Mouse (Mus musculus): ENCODE measurements around the gene Nkd1. TPM values are rescaled to one million over a fixed set of nuclear protein-coding genes. Genes with fewer than 3 reads are reported as not detected.
A peak's percentile ranks its signal among the peaks of the same experiment; 100 is the strongest.

Gene Nkd1
- polyA plus RNA-seq, 1 experiment from 2014 or later: 26.5 TPM

- H3K9me3 ChIP-seq (replicated peaks): no peaks in the 10 kb centered on the region
- H3K9ac ChIP-seq: no peak overlapping the region
- peaks cover 41% of the 10 kb centered on the region for H3K4me1 ChIP-seq (replicated peaks)
- no peaks in the 10 kb centered on the region for H3K27me3 ChIP-seq (replicated peaks)
- H3K4me3 ChIP-seq: no peak overlapping the region
- 68% methylated on average over 7 of the region's 7 CpGs for WGBS
- H3K27ac ChIP-seq (ENCODE audit: poor library complexity, severe bottlenecking): no peak overlapping the region
- no peak for ATAC-seq (ENCODE audit: insufficient number of reproducible peaks, low FRiP score)
- no peaks in the 10 kb centered on the region for H3K36me3 ChIP-seq
- no peak overlapping the region for H3K4me2 ChIP-seq
Measured at GRCm38 (mm10) chr8:88538976-88539371, 17.8 kb downstream of the Nkd1 start.

GRCm38 (mm10) chr8:88539963-88540362, 18.8 kb downstream of the Nkd1 start:
- no peak for ATAC-seq (ENCODE audit: insufficient number of reproducible peaks, low FRiP score)
- Histone ChIP-seq H3K27ac (ENCODE audit: poor library complexity, severe bottlenecking) (no peak overlapping the region), H3K27me3 (replicated peaks) (no peaks in the 10 kb centered on the region), H3K9me3 (replicated peaks) (no peaks in the 10 kb centered on the region), H3K36me3 (no peaks in the 10 kb centered on the region), H3K4me2 (no peak overlapping the region), H3K4me3 (no peak overlapping the region), H3K9ac (no peak overlapping the region), H3K4me1 (replicated peaks) (peaks cover 46% of the 10 kb centered on the region)
- 70% methylated on average over 4 of the region's 4 CpGs for WGBS

- Histone ChIP-seq H3K4me1 (replicated peaks) (peaks cover 48% of the 10 kb centered on the region), H3K36me3 (no peaks in the 10 kb centered on the region), H3K27ac (ENCODE audit: poor library complexity, severe bottlenecking) (no peak overlapping the region), H3K4me2 (no peak overlapping the region), H3K9me3 (replicated peaks) (no peaks in the 10 kb centered on the region), H3K9ac (no peak overlapping the region), H3K4me3 (no peak overlapping the region), H3K27me3 (replicated peaks) (no peaks in the 10 kb centered on the region)
- 69% methylated on average over 9 of the region's 9 CpGs for WGBS
- ATAC-seq (ENCODE audit: insufficient number of reproducible peaks, low FRiP score): no peak
Measured at GRCm38 (mm10) chr8:88542596-88543213, 21.6 kb downstream of the Nkd1 start.

GRCm38 (mm10) chr8:88544677-88545076, 23.5 kb downstream of the Nkd1 start:
- no peak for ATAC-seq (ENCODE audit: insufficient number of reproducible peaks, low FRiP score)
- Histone ChIP-seq H3K27me3 (replicated peaks) (no peaks in the 10 kb centered on the region), H3K36me3 (peaks cover 13% of the 10 kb centered on the region), H3K4me3 (no peak overlapping the region), H3K4me2 (no peak overlapping the region), H3K9me3 (replicated peaks) (peaks cover 10% of the 10 kb centered on the region; the same call in 1 of the 2 replicates), H3K9ac (no peak overlapping the region), H3K4me1 (replicated peaks) (peaks cover 34% of the 10 kb centered on the region), H3K27ac (ENCODE audit: poor library complexity, severe bottlenecking) (no peak overlapping the region)
- WGBS: 79% methylated on average over 4 of the region's 4 CpGs

DNA sequence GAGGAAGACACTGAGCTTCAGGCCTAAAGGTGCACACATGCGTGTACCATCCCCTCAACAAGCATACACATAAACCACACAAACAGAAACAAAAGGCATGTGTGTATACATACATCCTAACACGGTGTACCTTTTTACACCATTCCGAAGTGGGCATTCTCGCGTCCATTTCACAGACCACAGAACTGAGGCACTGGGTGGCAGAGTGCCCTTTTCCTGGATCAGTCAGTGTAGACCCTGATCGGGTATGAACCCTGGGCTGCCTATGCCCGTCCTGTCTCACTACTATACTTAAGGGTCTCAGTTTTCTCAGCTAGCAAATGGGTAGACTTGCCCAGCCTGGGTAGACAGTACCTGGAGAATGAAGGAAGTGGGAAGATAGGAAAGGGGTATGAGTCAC, 24.3 kb downstream of the Nkd1 start:
- no peak overlapping the region for H3K9ac ChIP-seq
- no peak for ATAC-seq (ENCODE audit: insufficient number of reproducible peaks, low FRiP score)
- H3K4me3 ChIP-seq: no peak overlapping the region
- peaks cover 30% of the 10 kb centered on the region for H3K4me1 ChIP-seq (replicated peaks)
- WGBS: 86% methylated on average over 7 of the region's 7 CpGs
- H3K27me3 ChIP-seq (replicated peaks): no peaks in the 10 kb centered on the region
- no peak overlapping the region for H3K4me2 ChIP-seq
- H3K9me3 ChIP-seq (replicated peaks): peaks cover 10% of the 10 kb centered on the region; the same call in 1 of the 2 replicates
- peaks cover 13% of the 10 kb centered on the region for H3K36me3 ChIP-seq
- no peak overlapping the region for H3K27ac ChIP-seq (ENCODE audit: poor library complexity, severe bottlenecking)

DNA sequence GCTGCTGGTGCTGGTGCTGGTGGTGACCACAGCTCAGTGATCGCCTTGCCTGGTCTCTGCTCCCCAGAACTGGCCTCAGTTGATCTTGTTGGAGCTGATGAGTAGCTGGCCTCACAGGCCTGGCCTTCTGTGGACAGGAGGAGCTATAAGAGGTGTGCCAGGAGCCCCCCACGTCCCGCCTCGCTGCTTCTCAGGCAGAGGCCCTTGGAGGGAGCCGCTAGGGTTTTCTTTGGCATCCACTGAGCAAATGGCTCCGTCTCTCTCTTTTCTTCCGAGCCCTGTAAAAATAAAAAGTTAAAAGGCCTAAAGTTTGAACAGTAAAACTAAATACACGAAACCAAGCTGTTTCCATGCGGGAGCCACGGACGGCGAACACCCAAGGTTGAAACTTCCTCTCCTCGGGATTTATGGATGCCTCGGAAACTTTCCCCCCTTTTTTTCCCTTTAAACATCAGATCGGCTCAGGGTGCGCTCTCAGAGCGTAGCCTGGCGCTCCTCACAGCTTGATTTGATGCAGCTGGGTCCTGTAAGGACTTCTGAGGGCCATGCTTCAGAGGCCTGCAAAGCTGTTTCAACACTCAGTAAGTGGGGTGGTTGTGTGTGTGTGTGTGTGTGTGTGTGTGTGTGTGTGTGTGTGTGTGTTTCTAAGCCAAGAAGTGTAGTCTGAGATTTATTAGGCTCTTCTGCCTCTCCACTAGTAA, 25.0 kb downstream of the Nkd1 start:
- H3K36me3 ChIP-seq: peaks cover 13% of the 10 kb centered on the region
- H3K4me1 ChIP-seq (replicated peaks): peaks cover 30% of the 10 kb centered on the region
- WGBS: 68% methylated on average over 18 of the region's 18 CpGs
- no peak overlapping the region for H3K9ac ChIP-seq
- no peak overlapping the region for H3K4me2 ChIP-seq
- H3K27ac ChIP-seq (ENCODE audit: poor library complexity, severe bottlenecking): 0 out of 2 replicates have a peak overlapping the region, but pooled peaks have one; percentile 19
- ATAC-seq (ENCODE audit: insufficient number of reproducible peaks, low FRiP score): no peak
- H3K27me3 ChIP-seq (replicated peaks): no peaks in the 10 kb centered on the region
- H3K4me3 ChIP-seq: no peak overlapping the region
- H3K9me3 ChIP-seq (replicated peaks): peaks cover 10% of the 10 kb centered on the region; the same call in 1 of the 2 replicates

DNA sequence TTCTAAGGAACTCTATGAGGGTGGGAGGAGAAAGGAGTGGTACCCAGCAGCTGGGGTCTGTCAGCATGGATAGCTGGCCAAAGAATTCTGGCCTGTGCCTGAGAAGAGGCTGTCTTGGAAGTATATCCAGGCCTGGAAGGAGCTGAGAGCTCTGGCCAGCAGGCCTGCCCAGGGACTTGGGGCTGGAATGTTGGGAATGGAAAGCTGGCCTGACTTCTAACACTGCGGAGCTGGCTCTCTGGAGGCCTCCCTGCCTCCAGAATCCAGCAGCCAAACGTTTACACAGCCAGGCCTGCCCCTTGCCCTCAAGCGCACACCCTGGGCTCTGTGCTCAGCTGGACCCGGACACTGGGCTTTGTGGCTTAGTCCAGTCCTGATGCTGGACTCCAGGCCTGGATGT, 34.5 kb downstream of the Nkd1 start:
- Histone ChIP-seq H3K4me3 (no peak overlapping the region), H3K27me3 (replicated peaks) (no peaks in the 10 kb centered on the region), H3K27ac (ENCODE audit: poor library complexity, severe bottlenecking) (peak overlapping the region; percentile 45; the same call in 1 of the 2 replicates), H3K4me2 (no peak overlapping the region), H3K9me3 (replicated peaks) (no peaks in the 10 kb centered on the region), H3K36me3 (no peaks in the 10 kb centered on the region), H3K9ac (no peak overlapping the region), H3K4me1 (replicated peaks) (peaks cover 13% of the 10 kb centered on the region; the same call in 1 of the 2 replicates)
- WGBS: 35% methylated on average over 4 of the region's 4 CpGs
- peak; percentile 49; the same call in 1 of the 2 replicates for ATAC-seq (ENCODE audit: insufficient number of reproducible peaks, low FRiP score)

GRCm38 (mm10) chr8:88559985-88560473, 38.9 kb downstream of the Nkd1 start:
- ATAC-seq (ENCODE audit: insufficient number of reproducible peaks, low FRiP score): no peak
- no peaks in the 10 kb centered on the region for H3K27me3 ChIP-seq (replicated peaks)
- H3K4me3 ChIP-seq: no peak overlapping the region
- H3K9me3 ChIP-seq (replicated peaks): no peaks in the 10 kb centered on the region
- peaks cover 42% of the 10 kb centered on the region for H3K4me1 ChIP-seq (replicated peaks)
- no peak overlapping the region for H3K4me2 ChIP-seq
- no peaks in the 10 kb centered on the region for H3K36me3 ChIP-seq
- H3K9ac ChIP-seq: no peak overlapping the region
- WGBS: 72% methylated on average over 6 of the region's 6 CpGs
- H3K27ac ChIP-seq (ENCODE audit: poor library complexity, severe bottlenecking): no peak overlapping the region

DNA sequence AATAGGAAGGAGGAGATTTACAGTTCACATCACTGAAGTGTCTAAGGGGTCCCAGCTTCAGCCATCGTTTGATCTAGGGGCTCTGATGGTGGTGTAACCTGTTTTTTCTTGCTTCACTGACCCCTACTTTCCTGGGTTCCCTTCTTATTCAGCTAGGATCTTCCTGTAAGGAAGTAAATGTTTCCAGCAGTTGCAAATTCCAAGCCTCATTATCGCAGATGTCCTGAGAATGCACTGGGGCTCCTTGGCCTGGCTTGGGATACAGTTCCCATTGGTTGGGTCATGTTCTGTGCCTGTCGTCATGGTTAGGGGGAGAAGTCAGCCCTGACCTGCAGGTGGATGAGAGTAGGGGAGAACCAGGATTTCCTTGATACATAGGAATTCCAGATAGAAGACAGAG, 40.2 kb downstream of the Nkd1 start:
- Histone ChIP-seq H3K9me3 (replicated peaks) (no peaks in the 10 kb centered on the region), H3K4me1 (replicated peaks) (peaks cover 45% of the 10 kb centered on the region), H3K4me3 (no peak overlapping the region), H3K27me3 (replicated peaks) (no peaks in the 10 kb centered on the region), H3K9ac (no peak overlapping the region), H3K36me3 (no peaks in the 10 kb centered on the region), H3K27ac (ENCODE audit: poor library complexity, severe bottlenecking) (no peak overlapping the region), H3K4me2 (no peak overlapping the region)
- WGBS: 52% methylated on average over 3 of the region's 3 CpGs
- ATAC-seq (ENCODE audit: insufficient number of reproducible peaks, low FRiP score): no peak

GRCm38 (mm10) chr8:88564256-88564903, 43.2 kb downstream of the Nkd1 start:
- Histone ChIP-seq H3K4me3 (no peak overlapping the region), H3K27me3 (replicated peaks) (no peaks in the 10 kb centered on the region), H3K36me3 (no peaks in the 10 kb centered on the region), H3K4me2 (peak overlapping the region; percentile 48), H3K9ac (no peak overlapping the region), H3K4me1 (replicated peaks) (peaks cover 74% of the 10 kb centered on the region), H3K9me3 (replicated peaks) (no peaks in the 10 kb centered on the region), H3K27ac (ENCODE audit: poor library complexity, severe bottlenecking) (peak overlapping the region; percentile 76)
- ATAC-seq (ENCODE audit: insufficient number of reproducible peaks, low FRiP score): peak; percentile 40
- 12% methylated on average over 11 of the region's 11 CpGs for WGBS

DNA sequence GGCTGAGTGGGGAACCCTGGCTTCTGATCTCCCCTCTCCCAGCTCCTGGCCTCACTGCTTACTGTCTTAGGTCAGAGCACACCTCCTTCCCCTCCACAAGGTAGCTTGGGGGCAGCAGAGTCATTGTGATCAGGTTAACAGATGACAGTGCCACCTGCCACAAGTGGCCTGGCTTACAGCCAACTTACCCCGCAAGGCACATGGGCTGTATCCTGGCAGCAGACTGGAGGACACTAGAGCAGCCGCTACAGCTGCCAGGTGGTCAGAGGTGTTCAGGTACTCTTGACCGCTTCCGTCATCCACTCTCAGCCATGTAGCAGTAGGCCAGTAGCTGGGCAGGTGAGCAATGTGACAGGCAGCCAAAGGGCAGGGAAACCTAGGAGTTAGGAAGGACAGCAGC, 45.0 kb downstream of the Nkd1 start:
- H3K9me3 ChIP-seq (replicated peaks): no peaks in the 10 kb centered on the region
- H3K4me3 ChIP-seq: no peak overlapping the region
- 0 out of 2 replicates have a peak overlapping the region, but pooled peaks have one; percentile 76 for H3K27ac ChIP-seq (ENCODE audit: poor library complexity, severe bottlenecking)
- no peaks in the 10 kb centered on the region for H3K27me3 ChIP-seq (replicated peaks)
- no peak for ATAC-seq (ENCODE audit: insufficient number of reproducible peaks, low FRiP score)
- H3K4me1 ChIP-seq (replicated peaks): peaks cover 85% of the 10 kb centered on the region
- no peak overlapping the region for H3K4me2 ChIP-seq
- no peaks in the 10 kb centered on the region for H3K36me3 ChIP-seq
- no peak overlapping the region for H3K9ac ChIP-seq
- whole genome bisulfite sequencing: 78% methylated on average over 4 of the region's 4 CpGs

Measured in heart, embryonic 12.5 days (tissue).